Mouse (Mus musculus): ENCODE measurements around the gene Polr3gl.

DNA sequence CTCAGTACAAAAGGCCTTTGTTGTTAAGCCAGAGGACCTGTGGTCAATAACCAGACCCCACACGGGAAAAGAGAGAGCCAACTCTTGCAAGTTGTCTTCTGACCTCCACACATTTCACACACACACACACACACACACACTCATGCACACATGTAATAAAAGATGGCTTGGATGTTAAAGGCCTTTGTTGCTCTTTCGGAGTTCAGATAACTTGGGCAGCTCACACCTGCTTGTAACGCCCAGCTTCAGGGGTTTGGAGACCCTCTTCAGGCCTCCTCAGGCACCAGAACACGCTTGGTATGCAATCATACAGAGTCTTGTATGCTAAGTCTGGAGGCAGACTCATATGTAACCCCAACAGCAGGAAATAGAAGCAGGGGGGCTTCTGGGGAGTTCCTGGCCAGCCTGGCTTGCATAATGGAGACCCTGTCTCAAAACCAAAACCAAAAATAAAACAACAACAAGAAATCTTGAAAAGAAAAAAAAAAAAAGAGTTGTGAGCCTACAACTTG is 14.7 kb downstream of the Polr3gl start:
- no peak for TF ChIP-seq CTCF (conservative IDR thresholded peaks at IDR 0.05; ENCODE audit: insufficient read depth, insufficient read length, low read depth, low read length)
- TF ChIP-seq POLR2A (IDR thresholded peaks at IDR 0.05; ENCODE audit: low read depth, low read length) = no peak

Data from kidney, adult 2 months (tissue).